Mouse (Mus musculus): ENCODE measurements around the gene 4930564D02Rik. TPM values are rescaled to one million over a fixed set of nuclear protein-coding genes. Genes with fewer than 3 reads are reported as not detected.

The 4930564D02Rik gene
- polyA plus RNA-seq, 1 experiment from 2014 or later = not detected

GRCm38 (mm10) chr3:105090981-105091380 is 24.3 kb downstream of the 4930564D02Rik start:
- no peaks in the 10 kb centered on the region for H3K36me3 ChIP-seq
- H3K4me1 ChIP-seq = 0 out of 2 replicates have a peak, but pooled peaks cover 3% of the 10 kb centered on the region
- no peak overlapping the region for H3K9ac ChIP-seq (replicated peaks)
- no peak overlapping the region for H3K4me3 ChIP-seq (replicated peaks)
- no peaks in the 10 kb centered on the region for H3K27me3 ChIP-seq (replicated peaks)
- no peak overlapping the region for H3K27ac ChIP-seq (replicated peaks)
- no peaks in the 10 kb centered on the region for H3K9me3 ChIP-seq (replicated peaks)
- peak; percentile 57; the same call in 1 of the 2 replicates for ATAC-seq (ENCODE audit: low FRiP score)
- WGBS = 42% methylated on average over 3 of the region's 3 CpGs
- no peak overlapping the region for H3K4me2 ChIP-seq

DNA sequence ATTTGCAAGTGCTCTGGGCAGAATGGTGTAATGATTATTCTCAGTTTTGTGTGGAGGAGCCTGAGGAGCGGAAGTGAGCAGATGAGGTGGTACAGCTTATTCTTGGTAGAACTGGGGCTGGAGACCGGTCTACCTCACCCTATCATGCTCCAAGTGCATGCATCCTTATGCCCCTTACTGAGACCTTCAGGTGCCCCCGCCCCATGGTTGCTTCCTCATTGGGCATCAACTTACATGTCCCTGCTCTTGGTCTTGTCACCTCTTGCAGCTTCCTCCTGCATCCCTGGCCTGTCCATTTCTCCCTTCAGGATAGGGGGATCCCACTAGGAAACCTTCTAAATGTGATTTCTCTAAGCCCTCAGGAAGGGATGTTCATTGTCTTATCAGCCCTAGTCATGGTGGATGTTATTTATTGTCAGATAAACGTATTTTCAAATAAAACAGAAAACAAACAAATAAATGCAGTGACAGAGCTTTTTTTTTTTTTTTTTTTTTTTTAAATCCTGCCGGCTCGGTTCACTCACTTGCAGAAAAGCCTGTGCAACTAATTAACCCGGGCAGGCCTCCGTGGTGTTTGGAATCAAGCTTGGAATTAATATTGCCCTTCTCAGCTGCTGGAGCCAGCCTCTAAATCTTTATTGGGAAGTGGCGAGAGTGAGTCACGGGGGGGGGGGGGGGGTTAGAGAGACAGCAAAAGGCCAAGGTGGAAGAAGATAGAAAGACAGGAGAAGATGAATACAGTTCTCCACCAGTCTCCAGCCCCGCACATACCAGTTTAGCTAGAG is 26.3 kb downstream of the 4930564D02Rik start:
- no peak for ATAC-seq (ENCODE audit: low FRiP score)
- no peaks in the 10 kb centered on the region for H3K36me3 ChIP-seq
- no peaks in the 10 kb centered on the region for H3K9me3 ChIP-seq (replicated peaks)
- H3K4me1 ChIP-seq = 0 out of 2 replicates have a peak, but pooled peaks cover 3% of the 10 kb centered on the region
- no peak overlapping the region for H3K9ac ChIP-seq (replicated peaks)
- no peaks in the 10 kb centered on the region for H3K27me3 ChIP-seq (replicated peaks)
- 49% methylated on average over 11 of the region's 11 CpGs for WGBS
- H3K4me2 ChIP-seq = no peak overlapping the region
- H3K27ac ChIP-seq (replicated peaks) = no peak overlapping the region
- H3K4me3 ChIP-seq (replicated peaks) = no peak overlapping the region

- no peaks in the 10 kb centered on the region for H3K27me3 ChIP-seq (replicated peaks)
- WGBS = 66% methylated on average over 2 of the region's 2 CpGs
- H3K9ac ChIP-seq (replicated peaks) = no peak overlapping the region
- ATAC-seq (ENCODE audit: low FRiP score) = no peak
- peaks cover 4% of the 10 kb centered on the region for H3K4me1 ChIP-seq
- no peak overlapping the region for H3K4me2 ChIP-seq
- no peaks in the 10 kb centered on the region for H3K36me3 ChIP-seq
- no peak overlapping the region for H3K27ac ChIP-seq (replicated peaks)
- H3K4me3 ChIP-seq (replicated peaks) = no peak overlapping the region
- no peaks in the 10 kb centered on the region for H3K9me3 ChIP-seq (replicated peaks)
Measured at GRCm38 (mm10) chr3:105094448-105094847, 27.8 kb downstream of the 4930564D02Rik start.

- 80% methylated on average over 5 of the region's 5 CpGs for WGBS
- H3K27me3 ChIP-seq (replicated peaks) = no peaks in the 10 kb centered on the region
- no peak overlapping the region for H3K4me2 ChIP-seq
- no peak for ATAC-seq (ENCODE audit: low FRiP score)
- no peak overlapping the region for H3K27ac ChIP-seq (replicated peaks)
- no peaks in the 10 kb centered on the region for H3K36me3 ChIP-seq
- H3K4me1 ChIP-seq = peaks cover 10% of the 10 kb centered on the region
- H3K9ac ChIP-seq (replicated peaks) = no peak overlapping the region
- H3K4me3 ChIP-seq (replicated peaks) = no peak overlapping the region
- no peaks in the 10 kb centered on the region for H3K9me3 ChIP-seq (replicated peaks)
Measured at GRCm38 (mm10) chr3:105095026-105095425, 28.4 kb downstream of the 4930564D02Rik start.

- no peaks in the 10 kb centered on the region for H3K27me3 ChIP-seq (replicated peaks)
- H3K36me3 ChIP-seq = no peaks in the 10 kb centered on the region
- H3K27ac ChIP-seq (replicated peaks) = no peak overlapping the region
- no peak for ATAC-seq (ENCODE audit: low FRiP score)
- H3K9me3 ChIP-seq (replicated peaks) = no peaks in the 10 kb centered on the region
- peaks cover 10% of the 10 kb centered on the region for H3K4me1 ChIP-seq
- no peak overlapping the region for H3K4me2 ChIP-seq
- WGBS = 84% methylated on average over 4 of the region's 4 CpGs
- no peak overlapping the region for H3K9ac ChIP-seq (replicated peaks)
- no peak overlapping the region for H3K4me3 ChIP-seq (replicated peaks)
Measured at GRCm38 (mm10) chr3:105097581-105097980, 30.9 kb downstream of the 4930564D02Rik start.

DNA sequence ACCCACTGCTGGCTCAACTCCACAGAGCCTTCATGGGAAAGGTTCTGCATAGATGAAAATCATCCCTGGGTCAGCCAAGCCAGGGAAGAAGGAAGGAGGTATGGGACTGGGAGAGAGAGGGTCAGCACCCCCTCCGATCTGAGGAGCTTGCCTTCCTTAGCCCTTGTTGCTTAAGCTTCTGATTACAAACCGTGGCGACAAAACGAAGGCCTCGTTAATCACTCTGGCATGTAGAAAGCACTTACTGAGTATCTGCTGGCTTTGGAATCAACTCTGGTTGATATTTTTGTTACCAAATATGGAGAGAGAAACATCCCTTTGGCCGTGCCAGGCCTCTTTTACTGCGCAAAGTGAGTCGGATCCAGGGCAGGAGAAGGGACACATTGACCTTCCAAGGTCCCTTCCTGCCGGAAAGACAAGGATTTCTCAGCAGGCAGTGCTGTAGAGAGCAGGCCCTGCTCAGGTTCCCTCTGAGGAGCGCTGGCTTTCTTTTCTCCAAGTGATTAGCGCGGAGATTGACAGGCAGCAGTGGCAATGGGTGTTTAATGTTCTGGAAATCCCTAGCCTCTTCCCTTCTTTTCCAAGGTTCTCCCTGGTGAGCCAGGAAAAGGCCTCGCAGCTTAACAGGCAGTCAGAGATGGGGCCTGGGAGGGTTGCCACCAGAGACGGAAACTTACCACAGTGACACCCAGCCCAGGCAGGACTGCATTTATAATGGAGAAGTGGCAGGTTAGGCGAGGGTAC is 33.1 kb downstream of the 4930564D02Rik start:
- H3K4me1 ChIP-seq = peaks cover 7% of the 10 kb centered on the region
- no peak overlapping the region for H3K27ac ChIP-seq (replicated peaks)
- no peak overlapping the region for H3K4me3 ChIP-seq (replicated peaks)
- no peaks in the 10 kb centered on the region for H3K9me3 ChIP-seq (replicated peaks)
- 0 out of 2 replicates have a peak, but pooled peaks cover 3% of the 10 kb centered on the region for H3K27me3 ChIP-seq (replicated peaks)
- no peak overlapping the region for H3K4me2 ChIP-seq
- no peak overlapping the region for H3K9ac ChIP-seq (replicated peaks)
- 28% methylated on average over 15 of the region's 15 CpGs for WGBS
- H3K36me3 ChIP-seq = no peaks in the 10 kb centered on the region
- ATAC-seq (ENCODE audit: low FRiP score) = no peak

- 67% methylated on average over 4 of the region's 4 CpGs for WGBS
- no peak for ATAC-seq (ENCODE audit: low FRiP score)
Measured at GRCm38 (mm10) chr3:105100270-105100589, 33.6 kb downstream of the 4930564D02Rik start.

GRCm38 (mm10) chr3:105105827-105106226 is 39.2 kb downstream of the 4930564D02Rik start:
- ATAC-seq (ENCODE audit: low FRiP score) = no peak
- H3K4me3 ChIP-seq (replicated peaks) = no peak overlapping the region
- H3K4me1 ChIP-seq = peaks cover 15% of the 10 kb centered on the region
- no peak overlapping the region for H3K27ac ChIP-seq (replicated peaks)
- H3K9me3 ChIP-seq (replicated peaks) = no peaks in the 10 kb centered on the region
- WGBS = 83% methylated on average over 4 of the region's 4 CpGs
- H3K4me2 ChIP-seq = no peak overlapping the region
- 0 out of 2 replicates have a peak, but pooled peaks cover 3% of the 10 kb centered on the region for H3K27me3 ChIP-seq (replicated peaks)
- no peak overlapping the region for H3K9ac ChIP-seq (replicated peaks)
- H3K36me3 ChIP-seq = no peaks in the 10 kb centered on the region

More at GRCm38 (mm10) chr3:105100270-105100589, 33.6 kb downstream of the 4930564D02Rik start:
- H3K27ac ChIP-seq (replicated peaks) = no peak overlapping the region
- H3K4me1 ChIP-seq = peaks cover 7% of the 10 kb centered on the region
- no peaks in the 10 kb centered on the region for H3K9me3 ChIP-seq (replicated peaks)
- H3K4me3 ChIP-seq (replicated peaks) = no peak overlapping the region
- H3K27me3 ChIP-seq (replicated peaks) = 0 out of 2 replicates have a peak, but pooled peaks cover 3% of the 10 kb centered on the region
- H3K9ac ChIP-seq (replicated peaks) = no peak overlapping the region
- no peaks in the 10 kb centered on the region for H3K36me3 ChIP-seq
- no peak overlapping the region for H3K4me2 ChIP-seq

DNA sequence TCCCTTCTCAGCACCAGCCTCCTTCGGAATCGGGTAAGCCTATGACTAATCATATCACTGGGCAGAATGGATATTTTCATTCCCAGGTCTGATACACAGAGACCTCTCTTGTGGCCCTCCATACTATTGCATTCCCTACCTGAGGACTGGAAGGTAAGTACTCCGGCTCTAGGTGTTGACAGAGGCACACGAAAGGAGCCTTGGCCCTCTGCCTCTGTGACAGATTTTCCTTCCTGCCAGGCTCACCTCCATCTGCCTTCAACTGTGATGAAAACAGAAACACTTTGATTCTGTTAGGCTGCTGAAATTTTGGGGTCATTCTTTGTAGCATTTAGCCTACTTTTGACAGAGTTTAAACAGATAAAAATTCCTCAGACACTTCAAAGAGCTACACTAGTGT is 47.2 kb downstream of the 4930564D02Rik start:
- Histone ChIP-seq H3K4me3 (replicated peaks) (no peak overlapping the region), H3K9me3 (replicated peaks) (no peaks in the 10 kb centered on the region), H3K27ac (replicated peaks) (no peak overlapping the region), H3K27me3 (replicated peaks) (no peaks in the 10 kb centered on the region), H3K9ac (replicated peaks) (no peak overlapping the region), H3K4me1 (peaks cover 6% of the 10 kb centered on the region; the same call in 1 of the 2 replicates), H3K36me3 (no peaks in the 10 kb centered on the region), H3K4me2 (no peak overlapping the region)
- no peak for ATAC-seq (ENCODE audit: low FRiP score)
- 95% methylated on average over 4 of the region's 4 CpGs for WGBS

DNA sequence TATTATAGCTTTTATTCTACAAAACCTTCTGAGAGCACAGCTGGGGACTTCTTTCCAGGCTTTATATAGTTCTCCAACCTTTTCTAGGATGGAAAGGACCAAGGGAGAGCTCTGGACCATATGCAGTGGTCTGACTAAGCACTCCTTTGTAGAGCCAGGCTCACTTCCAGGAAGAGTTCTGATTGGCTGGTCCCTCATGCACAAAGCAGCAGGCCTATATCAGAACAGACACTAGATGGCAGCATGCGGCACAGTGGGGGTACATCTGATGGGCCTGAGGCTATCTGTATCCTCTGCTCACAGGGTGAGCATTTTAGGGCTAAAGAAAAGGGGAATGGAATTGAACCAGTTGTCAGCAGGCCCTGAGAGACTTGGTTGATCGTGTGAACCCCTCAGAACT is 47.6 kb downstream of the 4930564D02Rik start:
- H3K4me1 ChIP-seq = peaks cover 6% of the 10 kb centered on the region; the same call in 1 of the 2 replicates

DNA sequence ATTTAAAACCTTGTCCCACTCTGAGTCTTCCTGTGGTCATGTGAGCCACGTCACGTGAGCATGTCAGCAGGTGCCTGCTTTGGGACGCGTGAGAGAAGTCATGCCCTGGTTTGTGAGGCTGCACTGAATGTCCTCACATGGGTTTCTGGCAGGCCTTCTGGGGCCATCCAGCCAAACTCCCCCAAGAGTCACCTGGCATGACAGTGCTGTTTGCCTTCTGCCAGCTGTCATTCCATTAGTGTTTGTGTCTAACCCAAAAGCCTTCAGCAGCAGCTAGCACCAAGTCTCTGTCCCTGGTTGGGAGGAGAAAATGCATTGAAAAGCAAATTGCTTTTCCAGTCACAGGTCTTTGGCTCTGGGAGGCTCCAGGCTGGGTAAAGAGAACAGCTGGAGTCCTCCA is 50.0 kb downstream of the 4930564D02Rik start:
- peaks cover 6% of the 10 kb centered on the region; the same call in 1 of the 2 replicates for H3K4me1 ChIP-seq
- WGBS = 82% methylated on average over 4 of the region's 4 CpGs
- no peak overlapping the region for H3K27ac ChIP-seq (replicated peaks)
- H3K4me2 ChIP-seq = no peak overlapping the region
- H3K4me3 ChIP-seq (replicated peaks) = no peak overlapping the region
- no peaks in the 10 kb centered on the region for H3K27me3 ChIP-seq (replicated peaks)
- ATAC-seq (ENCODE audit: low FRiP score) = no peak
- no peak overlapping the region for H3K9ac ChIP-seq (replicated peaks)
- H3K9me3 ChIP-seq (replicated peaks) = no peaks in the 10 kb centered on the region
- H3K36me3 ChIP-seq = no peaks in the 10 kb centered on the region

More for the DNA sequence above, 47.6 kb downstream of the 4930564D02Rik start:
- H3K9ac ChIP-seq (replicated peaks) = no peak overlapping the region
- no peak overlapping the region for H3K27ac ChIP-seq (replicated peaks)
- H3K27me3 ChIP-seq (replicated peaks) = no peaks in the 10 kb centered on the region
- WGBS = 27% methylated on average over 2 of the region's 2 CpGs
- no peaks in the 10 kb centered on the region for H3K9me3 ChIP-seq (replicated peaks)
- H3K4me3 ChIP-seq (replicated peaks) = no peak overlapping the region
- no peak overlapping the region for H3K4me2 ChIP-seq
- ATAC-seq (ENCODE audit: low FRiP score) = no peak
- no peaks in the 10 kb centered on the region for H3K36me3 ChIP-seq

- no peak for ATAC-seq (ENCODE audit: low FRiP score)
- no peaks in the 10 kb centered on the region for H3K27me3 ChIP-seq (replicated peaks)
- H3K9ac ChIP-seq (replicated peaks) = no peak overlapping the region
- no peak overlapping the region for H3K4me2 ChIP-seq
- no peak overlapping the region for H3K4me3 ChIP-seq (replicated peaks)
- no peak overlapping the region for H3K27ac ChIP-seq (replicated peaks)
- WGBS = 88% methylated on average over 3 of the region's 3 CpGs
- peaks cover 5% of the 10 kb centered on the region for H3K4me1 ChIP-seq
- no peaks in the 10 kb centered on the region for H3K36me3 ChIP-seq
- no peaks in the 10 kb centered on the region for H3K9me3 ChIP-seq (replicated peaks)
Measured at GRCm38 (mm10) chr3:105123776-105124175, 57.1 kb downstream of the 4930564D02Rik start.
